ENCODE assay signal across 12 mouse cellular contexts in genomic region chr7:79606766-79607165, GRCm38 (mm10). TPM values are rescaled to one million over a fixed set of nuclear protein-coding genes. Genes with fewer than 3 reads are reported as not detected.
DNase-seq lines count a peak whose midpoint lies in the region; ATAC-seq lines count a peak whose summit lies in the region.
"Had no signal": no experiment of that assay in that cellular context is flagged by ENCODE, and none has a peak within 500 bp of the region (broad histone marks: within the 10 kb centered on the region; RNA-seq: fewer than 3 reads in every experiment).

No protein-coding gene starts in this region.

- no peak overlapping the region for H3K27ac ChIP-seq in liver, embryonic 12.5 days
- no peak overlapping the region for H3K27ac ChIP-seq in forebrain, embryonic 15.5 days (replicated peaks)
- H3K27ac ChIP-seq in limb, embryonic 13.5 days = no peak overlapping the region
- H3K27ac ChIP-seq in neural tube, embryonic 14.5 days (ENCODE audit: low read depth, low read length) = no peak overlapping the region
- H3K27ac ChIP-seq: macrophage had no signal

- 9% methylated on average over 3 of the region's 3 CpGs for WGBS in liver, embryonic 12.5 days (ENCODE audit: insufficient replicate concordance)
- WGBS in forebrain, embryonic 15.5 days = 31% methylated on average over 3 of the region's 3 CpGs
- WGBS in limb, embryonic 13.5 days = 22% methylated on average over 3 of the region's 3 CpGs
- WGBS in neural tube, embryonic 14.5 days = 43% methylated on average over 3 of the region's 3 CpGs

- H3K4me2 ChIP-seq in liver, embryonic 12.5 days = peak overlapping the region; percentile 60
- peak overlapping the region; percentile 65 for H3K4me2 ChIP-seq in forebrain, embryonic 15.5 days (replicated peaks)
- H3K4me2 ChIP-seq in limb, embryonic 13.5 days (replicated peaks) = peak overlapping the region; percentile 69
- peak overlapping the region; percentile 48; the same call in 1 of the 2 replicates for H3K4me2 ChIP-seq in neural tube, embryonic 14.5 days (ENCODE audit: low read depth, low read length)

- H3K9me3 ChIP-seq in liver, embryonic 12.5 days (replicated peaks) = no peaks in the 10 kb centered on the region
- H3K9me3 ChIP-seq in forebrain, embryonic 15.5 days = no peaks in the 10 kb centered on the region
- no peaks in the 10 kb centered on the region for H3K9me3 ChIP-seq in limb, embryonic 13.5 days
- no peaks in the 10 kb centered on the region for H3K9me3 ChIP-seq in neural tube, embryonic 14.5 days (ENCODE audit: control insufficient read depth, low read length)

- no peak for ATAC-seq in liver, embryonic 12.5 days
- ATAC-seq in forebrain, embryonic 15.5 days (replicated peaks) = no peak
- ATAC-seq in limb, embryonic 13.5 days (ENCODE audit: low FRiP score, low read depth) = 0 out of 2 replicates have a peak, but pooled peaks have one; percentile 11
- peak; percentile 6; the same call in 1 of the 2 replicates for ATAC-seq in neural tube, embryonic 14.5 days (ENCODE audit: low read depth)
- ATAC-seq in inflammation-experienced regulatory T-cells, adult 6 months = no peak
- ATAC-seq: CD4-positive, CD25-positive, alpha-beta regulatory T cell, adult 4 months had no signal

- H3K4me3 ChIP-seq in liver, embryonic 12.5 days = no peak overlapping the region
- H3K4me3 ChIP-seq in forebrain, embryonic 15.5 days = peak overlapping the region; percentile 41; the same call in 1 of the 2 replicates
- H3K4me3 ChIP-seq in limb, embryonic 13.5 days = peak overlapping the region; percentile 37
- no peak overlapping the region for H3K4me3 ChIP-seq in neural tube, embryonic 14.5 days (ENCODE audit: low read depth, low read length)

- intact Hi-C loops in gastrocnemius, postnatal 36 days (cut with DNase I) = no loop called here

- H3K4me1 ChIP-seq in liver, embryonic 12.5 days = peaks cover 8% of the 10 kb centered on the region
- H3K4me1 ChIP-seq in forebrain, embryonic 15.5 days = peaks cover 16% of the 10 kb centered on the region
- H3K4me1 ChIP-seq in limb, embryonic 13.5 days = peaks cover 6% of the 10 kb centered on the region
- 0 out of 2 replicates have a peak, but pooled peaks cover 5% of the 10 kb centered on the region for H3K4me1 ChIP-seq in neural tube, embryonic 14.5 days (ENCODE audit: control insufficient read depth, insufficient read depth, low read length)

- H3K36me3 ChIP-seq in liver, embryonic 12.5 days = no peaks in the 10 kb centered on the region
- no peaks in the 10 kb centered on the region for H3K36me3 ChIP-seq in forebrain, embryonic 15.5 days
- H3K36me3 ChIP-seq in limb, embryonic 13.5 days = no peaks in the 10 kb centered on the region
- no peaks in the 10 kb centered on the region for H3K36me3 ChIP-seq in neural tube, embryonic 14.5 days (ENCODE audit: control insufficient read depth, insufficient read depth, low read length)

- no peak overlapping the region for H3K9ac ChIP-seq in liver, embryonic 12.5 days
- H3K9ac ChIP-seq in forebrain, embryonic 15.5 days (replicated peaks) = no peak overlapping the region
- no peak overlapping the region for H3K9ac ChIP-seq in limb, embryonic 13.5 days
- no peak overlapping the region for H3K9ac ChIP-seq in neural tube, embryonic 14.5 days (replicated peaks; ENCODE audit: low read depth, low read length)

- H3K27me3 ChIP-seq in liver, embryonic 12.5 days (replicated peaks) = peaks cover 82% of the 10 kb centered on the region
- H3K27me3 ChIP-seq in forebrain, embryonic 15.5 days = no peaks in the 10 kb centered on the region
- H3K27me3 ChIP-seq in limb, embryonic 13.5 days = peaks cover 93% of the 10 kb centered on the region
- no peaks in the 10 kb centered on the region for H3K27me3 ChIP-seq in neural tube, embryonic 14.5 days (ENCODE audit: control insufficient read depth, insufficient read depth, low read length)

- DNase-seq in liver = no peak
- DNase-seq in gastrocnemius, postnatal 36 days = no peak
- DNase-seq in right cerebral cortex, postnatal 14 days = no peak
- DNase-seq: heart, adult 18-20 months; thymus, adult 18-20 months had no signal

RNA-seq across cellular contexts. Expression of gene Rhcg, which starts 10.7 kb away (rescaled TPM):
- polyA plus RNA-seq in liver, embryonic 12.5 days (2016; fragmentation: Nextera tagmentation; extraction: Ambion mirVana) = not detected in 2 replicates
- polyA plus RNA-seq in forebrain, embryonic 15.5 days (2015; fragmentation: Nextera tagmentation; extraction: Ambion mirVana) = 1.8 and 3.9 TPM in 2 replicates
- not detected in 2 replicates for polyA plus RNA-seq in limb, embryonic 13.5 days (2015; fragmentation: Nextera tagmentation; extraction: Ambion mirVana)
- 3.9 and 4.0 TPM in 2 replicates for polyA plus RNA-seq in neural tube, embryonic 14.5 days (2014; fragmentation: Nextera tagmentation; extraction: Ambion mirVana)
- total RNA-seq in gastrocnemius, postnatal 36 days (2021) = not detected
- not detected for polyA plus RNA-seq in inflammation-experienced regulatory T-cells, adult 6 months (2017; shearing (Covaris generic))
- total RNA-seq: heart, adult 18-20 months had no signal
- polyA plus RNA-seq: CD4-positive, CD25-positive, alpha-beta regulatory T cell, adult 4 months; macrophage had no signal

RNA-seq across cellular contexts. Expression of gene Ticrr, which starts 53.2 kb away (rescaled TPM):
- 12.0 and 12.7 TPM in 2 replicates for polyA plus RNA-seq in liver, embryonic 12.5 days (2016; fragmentation: Nextera tagmentation; extraction: Ambion mirVana)
- polyA plus RNA-seq in forebrain, embryonic 15.5 days (2015; fragmentation: Nextera tagmentation; extraction: Ambion mirVana) = 5.0 and 5.8 TPM in 2 replicates
- 9.1 and 9.7 TPM in 2 replicates for polyA plus RNA-seq in limb, embryonic 13.5 days (2015; fragmentation: Nextera tagmentation; extraction: Ambion mirVana)
- 0.98 and 1.4 TPM in 2 replicates for polyA plus RNA-seq in neural tube, embryonic 14.5 days (2014; fragmentation: Nextera tagmentation; extraction: Ambion mirVana)
- total RNA-seq in gastrocnemius, postnatal 36 days (2021) = under 1 TPM; 0.12 to 0.20 TPM
- 1 to 10 TPM in 2 of 3 experiments, under 1 TPM in 1; 0.95 to 3.8 (median 1.3) TPM for polyA plus RNA-seq in inflammation-experienced regulatory T-cells, adult 6 months (2017; shearing (Covaris generic))

Comparison
In these comparisons a context has a peak if more than half of its experiments do, and no peak if none do; other contexts are left out.
1. ATAC-seq: peak in limb, embryonic 13.5 days (single experiment) and neural tube, embryonic 14.5 days (single experiment); none in liver, embryonic 12.5 days (single experiment), forebrain, embryonic 15.5 days (single experiment) and inflammation-experienced regulatory T-cells, adult 6 months (single experiment).
2. H3K4me3 ChIP-seq: peak in forebrain, embryonic 15.5 days (single experiment) and limb, embryonic 13.5 days (single experiment); none in liver, embryonic 12.5 days (single experiment) and neural tube, embryonic 14.5 days (single experiment).
3. Peak in every context shown above with its lines, with median percentiles within 50 percentile points of each other: H3K4me2 ChIP-seq.